Mouse (Mus musculus) spleen, adult 2 months (tissue): Measurements from ENCODE around the gene Gbx2. TPM values are rescaled to one million over a fixed set of nuclear protein-coding genes. Genes with fewer than 3 reads are reported as not detected.
A peak's percentile ranks its signal among the peaks of the same experiment; 100 is the strongest.

Source experiments
- DNase-seq, 2 experiments: peaks; one replicate each; pipeline versions ENCODE4 v3.0.0 to v3.0.0-alpha.2; 2012 to 2021; ENCODE audit warnings: low spot score in 2 of 2, low read depth in 1 of 2
- H3K27ac ChIP-seq: fragments of 200-500 bp; 2 replicates; pipeline ENCODE4 v1.5.1; 2012; ENCODE audit warnings: low read length, inconsistent platforms; ENCODE audit not compliant: insufficient read depth
- H3K27me3 ChIP-seq: fragments of 200-500 bp; 2 replicates; pipeline ENCODE4 v1.6.1; 2012; ENCODE audit warnings: mild to moderate bottlenecking, moderate library complexity, low read length, inconsistent platforms; ENCODE audit not compliant: control insufficient read depth, insufficient read depth
- H3K36me3 ChIP-seq: fragments of 200-500 bp; 2 replicates; pipeline ENCODE4 v1.6.1; 2012; ENCODE audit warnings: mild to moderate bottlenecking, low read length, inconsistent platforms; ENCODE audit not compliant: control insufficient read depth, insufficient read depth
- H3K4me1 ChIP-seq: fragments of 200-500 bp; 2 replicates; pipeline ENCODE4 v1.6.1; 2011; ENCODE audit warnings: inconsistent platforms; ENCODE audit not compliant: control insufficient read depth, insufficient read depth, insufficient read length
- H3K4me3 ChIP-seq: fragments of 200-500 bp; 2 replicates; pipeline ENCODE4 v1.5.1; 2011; ENCODE audit warnings: mild to moderate bottlenecking, inconsistent platforms; ENCODE audit not compliant: insufficient read depth, insufficient read length; ENCODE audit errors: extremely low read depth
- CTCF ChIP-seq: fragments of 200-500 bp; IDR thresholded peaks from 2 replicates; pipeline ENCODE4 v1.5.1; 2011; ENCODE audit warnings: mild to moderate bottlenecking, inconsistent platforms; ENCODE audit not compliant: insufficient read depth, insufficient read length, insufficient replicate concordance; ENCODE audit errors: extremely low read depth
- POLR2A ChIP-seq: fragments of 200-500 bp; IDR thresholded peaks from 2 replicates; pipeline ENCODE4 v1.6.1; 2011; ENCODE audit warnings: low read depth, low read length, inconsistent platforms
- WGBS: fragments of 180-500 bp; shearing (Covaris S2); methylation state at CpG from one replicate; pipeline ENCODE4 v1.1.7; 2018; 5-methylcytosine and 5-hydroxymethylcytosine counted together
- polyA plus RNA-seq: library from polyadenylated mRNA; depleted of rRNA; stranded (reverse); fragments of >200 nt; gene quantifications from 2 replicates; pipeline ENCODE4 v1.2.3, GENCODE M21; 2012

The Gbx2 gene
- polyA plus RNA-seq, 1 experiment = 1.5 TPM

DNA sequence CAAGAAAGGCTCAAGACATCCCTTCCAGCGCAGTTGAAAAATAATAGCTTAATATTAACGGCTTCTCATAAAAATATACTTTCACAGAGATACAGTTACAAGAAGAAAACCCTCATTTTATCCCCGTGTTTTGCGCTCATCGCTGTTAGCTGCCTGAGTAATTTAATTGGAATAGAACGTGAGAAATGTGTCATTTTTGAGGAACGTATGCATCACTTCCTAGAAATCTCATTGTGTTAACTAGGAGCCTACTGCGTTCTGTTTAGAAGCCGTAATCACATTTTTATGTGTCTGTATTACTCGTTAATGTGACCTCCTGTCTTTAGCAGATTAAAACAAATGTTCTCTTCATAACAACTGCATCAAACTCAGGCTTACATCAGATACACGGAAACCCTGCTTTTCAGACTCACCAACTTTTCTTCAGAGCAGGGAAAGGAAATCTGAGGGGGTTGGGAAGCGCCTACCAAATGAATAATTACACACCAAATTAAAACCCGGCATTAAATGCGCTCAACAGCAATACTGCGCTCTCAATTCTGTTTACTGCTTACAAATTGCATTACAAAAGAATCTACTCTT lies 11.5 kb upstream of the Gbx2 start:
- Histone ChIP-seq H3K36me3 (no peaks in the 10 kb centered on the region), H3K4me3 (no peak overlapping the region), H3K27me3 (peaks cover 19% of the 10 kb centered on the region), H3K4me1 (no peaks in the 10 kb centered on the region; the same call in 1 of the 2 replicates), H3K27ac (no peak overlapping the region)
- DNase-seq = no peak
- WGBS = 15% methylated on average over 15 of the region's 15 CpGs
- no peak for TF ChIP-seq CTCF
- TF ChIP-seq POLR2A = no peak

DNA sequence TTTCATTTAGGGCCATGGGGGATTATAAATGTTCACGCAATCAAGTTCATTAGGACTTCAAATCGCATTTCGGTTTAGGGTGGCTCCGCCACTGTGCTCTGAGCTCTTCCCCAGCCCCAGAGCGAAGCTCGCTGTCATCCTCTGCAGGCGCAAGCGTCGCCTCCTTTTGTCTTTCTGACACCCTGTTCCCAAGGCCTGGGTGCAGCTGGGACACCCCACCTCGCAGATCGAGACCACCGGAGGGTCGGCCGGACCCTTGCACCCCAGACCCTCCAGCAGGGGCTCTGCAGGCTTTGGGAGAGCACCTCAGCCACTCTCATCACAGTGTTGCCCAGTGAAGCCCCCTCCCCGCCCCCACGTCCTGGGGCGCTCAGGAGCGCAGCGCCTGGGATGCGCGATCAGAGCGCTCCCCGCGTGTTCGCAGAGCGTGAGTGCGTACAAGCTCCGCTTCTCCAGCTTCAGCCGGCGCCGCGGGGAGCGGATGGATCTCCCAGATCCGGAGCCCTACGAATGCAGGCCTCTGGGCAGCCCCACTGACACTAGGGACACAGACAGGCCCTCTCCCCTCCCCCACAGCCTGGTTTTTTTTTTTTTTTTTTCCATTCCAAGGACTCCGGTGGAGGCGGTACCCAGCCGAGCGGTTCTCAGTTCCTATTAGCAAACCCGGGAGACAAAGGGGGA lies 10.9 kb upstream of the Gbx2 start:
- TF ChIP-seq CTCF = no peak
- no peak for TF ChIP-seq POLR2A
- peaks cover 19% of the 10 kb centered on the region for H3K27me3 ChIP-seq
- H3K4me1 ChIP-seq = no peaks in the 10 kb centered on the region; the same call in 1 of the 2 replicates
- 6% methylated on average over 40 of the region's 40 CpGs for WGBS
- no peaks in the 10 kb centered on the region for H3K36me3 ChIP-seq
- DNase-seq = no peak
- no peak overlapping the region for H3K4me3 ChIP-seq
- no peak overlapping the region for H3K27ac ChIP-seq

DNA sequence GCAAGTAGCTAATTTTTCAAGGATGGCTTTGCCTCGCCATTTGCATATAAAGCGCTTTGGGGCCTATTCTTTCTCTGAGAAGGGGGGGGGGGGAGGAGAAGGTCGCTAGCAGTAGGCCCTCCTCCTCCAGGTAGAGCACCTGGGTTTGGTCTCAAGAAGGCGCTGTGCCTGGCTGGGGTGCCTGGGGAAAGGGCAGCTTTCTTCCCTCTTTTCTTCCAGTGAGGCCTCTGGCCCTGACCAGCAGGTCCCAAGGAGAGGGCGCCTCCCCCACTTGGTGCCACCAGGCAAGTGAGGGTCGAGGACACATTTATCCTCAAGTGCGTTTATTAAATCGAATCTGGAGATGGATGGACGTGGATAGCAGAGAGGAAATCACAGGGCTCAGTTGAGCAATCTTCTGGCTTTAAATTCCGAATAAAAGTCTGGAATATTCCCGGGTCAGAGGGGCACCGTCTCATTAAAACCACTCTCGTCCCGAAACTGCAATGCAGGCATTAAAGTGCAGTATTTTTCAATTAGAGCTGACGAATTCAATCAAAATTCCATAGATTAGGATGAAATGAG lies 10.1 kb upstream of the Gbx2 start:
- H3K4me1 ChIP-seq = no peaks in the 10 kb centered on the region; the same call in 1 of the 2 replicates
- no peak overlapping the region for H3K4me3 ChIP-seq
- DNase-seq = no peak
- TF ChIP-seq CTCF (no peak), POLR2A (no peak)
- H3K36me3 ChIP-seq = no peaks in the 10 kb centered on the region
- WGBS = 34% methylated on average over 15 of the region's 15 CpGs
- H3K27me3 ChIP-seq = peaks cover 19% of the 10 kb centered on the region
- H3K27ac ChIP-seq = no peak overlapping the region

DNA sequence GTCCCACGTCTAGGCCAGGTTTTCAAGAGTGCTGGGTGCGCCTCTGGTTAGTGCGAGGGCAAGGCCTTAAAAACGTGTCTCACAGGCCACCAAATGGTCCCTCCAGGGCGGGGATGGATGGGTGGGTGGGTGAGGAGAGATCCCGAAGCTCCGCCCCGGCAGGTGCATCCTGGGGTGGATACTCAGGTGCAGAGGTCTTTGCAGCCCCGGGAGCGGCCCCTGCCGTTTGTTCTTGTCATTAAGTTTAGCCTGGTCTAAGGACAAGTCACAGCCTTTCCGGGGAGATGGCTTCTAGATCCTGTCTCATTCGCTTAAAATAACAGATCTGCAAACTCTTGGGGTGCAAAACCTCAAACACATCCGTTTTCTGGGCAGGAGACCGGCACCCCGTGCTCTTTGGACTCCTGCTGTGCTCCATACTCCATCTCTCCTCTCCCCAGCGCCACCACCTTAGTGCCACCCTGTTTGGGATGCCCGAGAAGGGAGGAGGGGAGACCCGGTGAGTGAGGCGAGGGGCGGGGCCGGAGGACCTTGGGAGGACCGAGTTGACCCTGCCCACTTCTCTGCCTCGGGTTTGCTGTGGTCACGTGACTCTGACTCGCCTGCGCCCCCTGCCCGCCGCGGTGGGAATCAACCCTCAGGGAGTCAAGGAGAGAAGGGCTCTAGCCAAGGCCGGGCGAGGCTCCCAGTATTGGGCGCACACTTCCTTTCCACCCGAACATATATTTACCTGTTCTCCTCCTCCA lies 9.2 kb upstream of the Gbx2 start:
- Histone ChIP-seq H3K4me3 (no peak overlapping the region), H3K4me1 (no peaks in the 10 kb centered on the region; the same call in 1 of the 2 replicates), H3K36me3 (no peaks in the 10 kb centered on the region), H3K27me3 (peaks cover 19% of the 10 kb centered on the region), H3K27ac (no peak overlapping the region)
- 7% methylated on average over 33 of the region's 34 CpGs for WGBS
- DNase-seq = peak in 1 of 2 experiments; percentile 21
- TF ChIP-seq CTCF = peak; percentile 21; the same call in 1 of the 2 replicates
- no peak for TF ChIP-seq POLR2A

DNA sequence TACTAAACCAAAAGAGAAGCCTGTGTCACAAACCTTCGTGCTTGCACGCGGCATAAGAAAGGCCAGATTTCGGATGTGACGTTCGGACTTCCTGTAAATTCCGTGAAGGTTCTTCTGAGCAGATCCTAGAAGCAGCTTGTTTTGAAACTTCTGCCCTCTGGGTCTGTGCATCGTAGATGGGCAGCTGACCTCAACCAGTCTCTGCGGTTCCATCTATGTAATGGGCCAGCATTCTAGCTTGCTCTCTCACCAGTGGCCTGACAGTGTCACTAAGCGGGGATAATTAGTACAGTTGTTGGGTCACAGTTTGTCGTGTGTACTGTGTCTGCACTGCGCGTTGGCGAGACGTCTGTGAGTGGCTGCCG lies 8.6 kb upstream of the Gbx2 start:
- WGBS = 17% methylated on average over 16 of the region's 16 CpGs
- no peaks in the 10 kb centered on the region for H3K36me3 ChIP-seq
- DNase-seq = no peak
- no peak overlapping the region for H3K4me3 ChIP-seq
- TF ChIP-seq CTCF = no peak
- no peak for TF ChIP-seq POLR2A
- H3K4me1 ChIP-seq = no peaks in the 10 kb centered on the region; the same call in 1 of the 2 replicates
- no peak overlapping the region for H3K27ac ChIP-seq
- H3K27me3 ChIP-seq = peaks cover 19% of the 10 kb centered on the region

DNA sequence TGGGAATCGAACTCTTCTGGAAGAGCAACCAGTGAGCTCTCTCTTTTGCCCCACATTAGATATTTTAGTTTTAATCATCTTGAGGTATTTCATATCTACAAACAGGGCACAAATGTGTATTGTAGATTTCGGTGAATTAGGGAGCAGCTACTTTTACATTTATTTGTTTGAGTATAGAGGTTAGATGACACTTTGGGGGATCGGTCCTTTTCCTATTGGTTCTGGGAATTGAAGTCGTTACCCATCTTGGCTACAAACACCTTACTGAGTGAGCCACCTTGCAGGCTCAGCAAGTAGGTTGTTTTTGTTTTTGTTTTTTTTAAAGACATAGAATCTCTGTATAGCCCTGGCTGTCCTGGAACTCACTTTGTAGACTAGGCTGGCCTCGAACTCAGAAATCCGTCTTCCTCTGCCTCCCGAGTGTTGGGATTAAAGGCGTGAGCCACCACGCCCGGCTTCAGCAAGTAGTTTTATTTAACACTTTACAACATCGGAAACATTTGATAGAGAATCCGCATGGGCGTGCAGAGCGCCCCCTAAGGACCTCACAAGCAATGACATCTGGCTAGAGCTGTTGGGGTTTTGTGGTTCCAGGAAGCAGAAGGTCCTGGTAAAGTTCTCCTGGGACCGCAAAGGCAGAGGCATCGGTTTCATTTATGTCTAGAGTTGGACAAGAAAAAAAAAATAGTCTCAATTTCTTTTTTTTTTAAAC lies 8.1 kb upstream of the Gbx2 start:
- Histone ChIP-seq H3K4me1 (no peaks in the 10 kb centered on the region; the same call in 1 of the 2 replicates), H3K27me3 (peaks cover 19% of the 10 kb centered on the region), H3K4me3 (no peak overlapping the region), H3K27ac (no peak overlapping the region), H3K36me3 (no peaks in the 10 kb centered on the region)
- DNase-seq = no peak
- no peak for TF ChIP-seq POLR2A
- no peak for TF ChIP-seq CTCF
- WGBS = 35% methylated on average over 16 of the region's 16 CpGs
